Mouse (Mus musculus): ENCODE data around the gene Trim71. TPM values are rescaled to one million over a fixed set of nuclear protein-coding genes. Genes with fewer than 3 reads are reported as not detected.

The Trim71 gene
- polyA plus RNA-seq, 1 experiment from 2014 or later, result 0.61 TPM

DNA sequence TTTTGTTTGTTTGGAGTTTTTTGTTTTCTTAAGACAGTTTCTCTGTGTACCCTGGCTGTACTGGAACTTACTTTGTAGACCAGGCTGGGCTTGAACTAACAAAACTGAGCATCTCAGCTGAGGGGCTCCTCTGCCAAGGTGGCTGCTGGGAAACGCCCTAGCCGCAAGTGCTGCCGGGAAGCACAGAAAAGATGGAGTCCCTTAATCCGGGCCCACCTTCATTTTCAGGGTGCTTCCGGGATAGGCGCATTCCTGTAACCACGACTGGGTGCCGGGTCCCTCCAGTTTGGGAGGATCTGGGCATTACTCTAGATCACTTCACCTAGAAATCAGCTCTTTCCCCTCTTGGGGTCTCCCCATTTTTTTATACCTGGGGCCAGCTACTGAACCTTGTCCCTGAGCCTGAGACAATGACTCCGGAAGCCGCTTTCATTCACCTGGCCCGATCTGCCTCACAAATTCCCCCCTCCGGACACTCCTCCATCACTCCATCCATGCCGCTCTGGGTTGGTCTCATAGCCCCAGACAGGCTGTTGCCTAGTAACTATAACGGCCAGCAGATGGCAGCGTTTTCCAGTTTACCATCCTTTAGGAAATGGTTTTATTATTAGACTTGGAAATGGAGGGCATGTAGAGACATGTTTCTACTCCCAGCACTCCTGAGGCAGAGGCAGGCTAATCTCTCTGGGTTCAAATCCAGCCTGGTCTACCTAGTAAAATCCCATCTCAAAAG is 64.2 kb downstream of the Trim71 start:
- ATAC-seq (ENCODE audit: low FRiP score, low read depth), result 0 out of 2 replicates have a peak, but pooled peaks have one; percentile 23

GRCm38 (mm10) chr9:114498218-114498617 is 66.0 kb downstream of the Trim71 start:
- 0 out of 2 replicates have a peak, but pooled peaks have one; percentile 27 for ATAC-seq (ENCODE audit: low FRiP score, low read depth)
- H3K4me1 ChIP-seq, result no peaks in the 10 kb centered on the region
- H3K9me3 ChIP-seq, result no peaks in the 10 kb centered on the region
- peaks cover 7% of the 10 kb centered on the region; the same call in 1 of the 2 replicates for H3K27me3 ChIP-seq
- 8% methylated on average over 11 of the region's 11 CpGs for WGBS
- H3K36me3 ChIP-seq, result no peaks in the 10 kb centered on the region
- H3K4me3 ChIP-seq, result no peak overlapping the region
- H3K27ac ChIP-seq (replicated peaks), result no peak overlapping the region
- no peak overlapping the region for H3K9ac ChIP-seq (replicated peaks)
- H3K4me2 ChIP-seq (replicated peaks), result peak overlapping the region; percentile 13; the same call in 1 of the 2 replicates

More for the DNA sequence above, 64.2 kb downstream of the Trim71 start:
- no peak overlapping the region for H3K4me3 ChIP-seq
- H3K27me3 ChIP-seq, result peaks cover 7% of the 10 kb centered on the region; the same call in 1 of the 2 replicates
- H3K4me2 ChIP-seq (replicated peaks), result 0 out of 2 replicates have a peak overlapping the region, but pooled peaks have one; percentile 7
- no peaks in the 10 kb centered on the region for H3K4me1 ChIP-seq
- no peak overlapping the region for H3K9ac ChIP-seq (replicated peaks)
- H3K36me3 ChIP-seq, result no peaks in the 10 kb centered on the region
- no peak overlapping the region for H3K27ac ChIP-seq (replicated peaks)
- no peaks in the 10 kb centered on the region for H3K9me3 ChIP-seq
- WGBS, result 23% methylated on average over 15 of the region's 15 CpGs

- 87% methylated on average over 7 of the region's 7 CpGs for WGBS
Observed at GRCm38 (mm10) chr9:114496469-114496868, 67.7 kb downstream of the Trim71 start.

DNA sequence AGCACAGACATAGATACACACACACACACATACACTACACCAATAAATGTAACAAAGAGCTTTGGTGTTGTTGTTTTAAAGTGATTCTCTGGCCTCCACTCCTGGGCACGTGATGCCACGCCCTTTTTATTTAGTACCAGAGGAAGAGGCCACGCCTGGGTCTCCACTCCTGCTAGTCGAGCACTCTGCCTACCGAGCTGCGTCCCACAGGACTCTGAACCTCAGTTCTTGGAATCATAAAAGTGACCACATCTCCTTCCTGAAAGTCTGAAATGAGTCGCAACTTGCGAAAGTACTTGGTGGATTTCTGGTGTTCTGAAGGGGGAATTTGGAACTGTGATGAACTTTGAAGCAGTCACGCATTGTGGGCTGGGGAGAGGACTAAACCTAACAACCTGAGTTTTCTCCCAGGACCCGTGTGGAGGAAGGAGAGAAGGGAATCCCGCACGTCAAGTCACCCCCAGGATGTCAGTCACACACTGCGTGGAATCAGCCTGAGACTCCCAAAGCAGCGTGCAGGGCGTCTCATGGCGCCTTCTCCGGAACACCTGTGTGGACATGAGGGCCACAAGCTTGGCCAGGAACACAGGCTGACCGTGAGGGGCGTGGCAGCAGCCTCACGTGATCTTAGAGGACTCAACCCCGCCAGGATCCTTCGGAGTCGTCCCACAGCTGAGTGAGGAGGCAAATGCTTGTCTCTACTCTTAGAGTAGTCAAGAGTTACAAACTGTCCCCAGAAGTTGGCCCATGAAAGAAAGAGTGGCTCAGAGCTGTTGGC is 76.5 kb downstream of the Trim71 start:
- no peak overlapping the region for H3K4me3 ChIP-seq
- WGBS, result 89% methylated on average over 23 of the region's 23 CpGs
- H3K27ac ChIP-seq (replicated peaks), result no peak overlapping the region
- H3K27me3 ChIP-seq, result no peaks in the 10 kb centered on the region
- no peaks in the 10 kb centered on the region for H3K36me3 ChIP-seq
- no peak overlapping the region for H3K4me2 ChIP-seq (replicated peaks)
- no peaks in the 10 kb centered on the region for H3K4me1 ChIP-seq
- no peak overlapping the region for H3K9ac ChIP-seq (replicated peaks)
- H3K9me3 ChIP-seq, result no peaks in the 10 kb centered on the region
- ATAC-seq (ENCODE audit: low FRiP score, low read depth), result no peak

More at GRCm38 (mm10) chr9:114496469-114496868, 67.7 kb downstream of the Trim71 start:
- no peak overlapping the region for H3K4me2 ChIP-seq (replicated peaks)
- no peak overlapping the region for H3K4me3 ChIP-seq
- no peak overlapping the region for H3K9ac ChIP-seq (replicated peaks)
- H3K36me3 ChIP-seq, result no peaks in the 10 kb centered on the region
- no peak for ATAC-seq (ENCODE audit: low FRiP score, low read depth)
- no peaks in the 10 kb centered on the region for H3K4me1 ChIP-seq
- peaks cover 7% of the 10 kb centered on the region; the same call in 1 of the 2 replicates for H3K27me3 ChIP-seq
- no peaks in the 10 kb centered on the region for H3K9me3 ChIP-seq
- H3K27ac ChIP-seq (replicated peaks), result no peak overlapping the region

- Histone ChIP-seq H3K9ac (replicated peaks) (no peak overlapping the region), H3K4me2 (replicated peaks) (no peak overlapping the region), H3K27ac (replicated peaks) (no peak overlapping the region), H3K4me1 (no peaks in the 10 kb centered on the region), H3K36me3 (no peaks in the 10 kb centered on the region), H3K27me3 (no peaks in the 10 kb centered on the region), H3K4me3 (no peak overlapping the region), H3K9me3 (no peaks in the 10 kb centered on the region)
- 89% methylated on average over 4 of the region's 4 CpGs for WGBS
- no peak for ATAC-seq (ENCODE audit: low FRiP score, low read depth)
Observed at GRCm38 (mm10) chr9:114486808-114487207, 77.4 kb downstream of the Trim71 start.

DNA sequence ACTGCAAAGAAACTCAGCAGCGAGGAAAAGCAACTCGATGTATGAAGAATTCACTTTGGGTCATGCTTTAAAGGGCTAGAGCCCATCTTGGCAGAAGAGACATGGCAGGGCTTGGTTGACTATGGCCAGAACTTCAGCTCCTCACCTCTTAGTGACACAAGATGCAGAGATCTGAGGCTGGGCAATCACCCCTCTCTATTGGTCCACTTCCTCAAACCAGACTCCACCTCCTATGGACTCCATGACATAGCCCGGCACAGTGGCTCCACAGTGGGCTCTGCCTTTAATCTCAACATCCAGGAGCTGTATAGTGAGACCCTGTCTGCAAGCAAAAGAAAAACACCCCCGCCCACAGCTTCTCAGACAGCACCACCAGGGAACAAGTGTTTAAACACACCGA is 79.4 kb downstream of the Trim71 start:
- Histone ChIP-seq H3K27ac (replicated peaks) (no peak overlapping the region), H3K27me3 (no peaks in the 10 kb centered on the region), H3K9ac (replicated peaks) (no peak overlapping the region), H3K4me3 (no peak overlapping the region), H3K4me1 (no peaks in the 10 kb centered on the region), H3K4me2 (replicated peaks) (no peak overlapping the region), H3K9me3 (no peaks in the 10 kb centered on the region), H3K36me3 (no peaks in the 10 kb centered on the region)
- ATAC-seq (ENCODE audit: low FRiP score, low read depth), result no peak
- 81% methylated on average over 5 of the region's 5 CpGs for WGBS

- WGBS, result 85% methylated on average over 3 of the region's 3 CpGs
- no peaks in the 10 kb centered on the region for H3K36me3 ChIP-seq
- no peak overlapping the region for H3K9ac ChIP-seq (replicated peaks)
- H3K4me3 ChIP-seq, result no peak overlapping the region
- no peaks in the 10 kb centered on the region for H3K27me3 ChIP-seq
- H3K4me1 ChIP-seq, result no peaks in the 10 kb centered on the region
- H3K4me2 ChIP-seq (replicated peaks), result no peak overlapping the region
- no peaks in the 10 kb centered on the region for H3K9me3 ChIP-seq
- H3K27ac ChIP-seq (replicated peaks), result no peak overlapping the region
- no peak for ATAC-seq (ENCODE audit: low FRiP score, low read depth)
Observed at GRCm38 (mm10) chr9:114480940-114481339, 83.2 kb downstream of the Trim71 start.

DNA sequence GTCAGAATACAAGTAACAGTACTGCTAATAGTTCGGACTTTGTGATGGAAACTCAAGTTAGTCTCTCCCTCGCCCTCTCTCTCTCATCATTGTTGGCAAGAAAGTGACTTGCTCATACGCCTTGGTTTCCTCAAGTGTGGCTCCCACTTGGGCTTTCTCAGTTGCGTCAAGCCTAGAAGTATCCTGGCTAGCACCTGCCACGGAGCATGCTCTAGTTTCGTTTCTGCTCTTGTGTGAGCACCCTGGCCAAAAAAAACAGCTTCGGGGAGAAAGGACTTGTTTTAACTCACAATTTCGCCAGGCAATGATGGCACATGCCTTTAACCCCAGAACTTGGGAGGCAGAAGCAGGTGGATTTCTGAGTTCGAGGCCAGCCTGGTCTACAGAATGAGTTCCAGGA is 87.2 kb downstream of the Trim71 start:
- Histone ChIP-seq H3K9ac (replicated peaks) (no peak overlapping the region), H3K27ac (replicated peaks) (no peak overlapping the region), H3K4me3 (no peak overlapping the region), H3K36me3 (no peaks in the 10 kb centered on the region), H3K4me2 (replicated peaks) (no peak overlapping the region), H3K27me3 (no peaks in the 10 kb centered on the region), H3K9me3 (no peaks in the 10 kb centered on the region), H3K4me1 (no peaks in the 10 kb centered on the region)
- WGBS, result 96% methylated on average over 9 of the region's 9 CpGs
- no peak for ATAC-seq (ENCODE audit: low FRiP score, low read depth)

DNA sequence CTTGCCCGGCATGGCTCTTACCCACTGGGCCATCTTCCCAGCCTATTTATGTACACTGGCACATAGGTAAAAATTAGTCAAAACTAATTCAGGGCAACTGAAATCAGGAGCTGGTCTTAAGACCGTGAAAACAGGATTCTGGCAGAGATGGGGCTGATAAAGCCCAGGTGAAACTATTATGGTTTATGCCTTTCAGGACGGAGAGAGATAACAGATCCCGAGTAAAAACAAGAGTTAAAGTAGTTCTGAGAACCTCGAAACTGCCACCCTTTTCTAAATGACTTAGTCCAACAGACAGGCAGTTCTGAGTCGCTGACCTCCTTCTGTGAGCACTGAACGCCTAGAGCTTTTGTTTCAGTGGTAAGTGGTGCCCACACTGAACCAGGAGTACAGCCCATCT is 92.3 kb downstream of the Trim71 start:
- H3K27me3 ChIP-seq, result no peaks in the 10 kb centered on the region
- 82% methylated on average over 7 of the region's 7 CpGs for WGBS

GRCm38 (mm10) chr9:114468701-114469100 is 95.5 kb downstream of the Trim71 start:
- no peak for ATAC-seq (ENCODE audit: low FRiP score, low read depth)
- no peak overlapping the region for H3K4me3 ChIP-seq
- no peak overlapping the region for H3K9ac ChIP-seq (replicated peaks)
- H3K9me3 ChIP-seq, result no peaks in the 10 kb centered on the region
- H3K4me2 ChIP-seq (replicated peaks), result no peak overlapping the region
- no peaks in the 10 kb centered on the region for H3K4me1 ChIP-seq
- H3K27me3 ChIP-seq, result no peaks in the 10 kb centered on the region
- no peak overlapping the region for H3K27ac ChIP-seq (replicated peaks)
- WGBS, result 94% methylated on average over 4 of the region's 4 CpGs
- peaks cover 18% of the 10 kb centered on the region for H3K36me3 ChIP-seq

More for the DNA sequence above, 92.3 kb downstream of the Trim71 start:
- no peak overlapping the region for H3K4me2 ChIP-seq (replicated peaks)
- H3K9ac ChIP-seq (replicated peaks), result no peak overlapping the region
- H3K9me3 ChIP-seq, result no peaks in the 10 kb centered on the region
- ATAC-seq (ENCODE audit: low FRiP score, low read depth), result no peak
- H3K4me1 ChIP-seq, result no peaks in the 10 kb centered on the region
- no peak overlapping the region for H3K4me3 ChIP-seq
- no peak overlapping the region for H3K27ac ChIP-seq (replicated peaks)
- peaks cover 3% of the 10 kb centered on the region for H3K36me3 ChIP-seq

GRCm38 (mm10) chr9:114468217-114468616 is 96.0 kb downstream of the Trim71 start:
- Histone ChIP-seq H3K27ac (replicated peaks) (no peak overlapping the region), H3K9me3 (no peaks in the 10 kb centered on the region), H3K27me3 (no peaks in the 10 kb centered on the region), H3K36me3 (peaks cover 18% of the 10 kb centered on the region), H3K9ac (replicated peaks) (no peak overlapping the region), H3K4me3 (no peak overlapping the region), H3K4me1 (no peaks in the 10 kb centered on the region), H3K4me2 (replicated peaks) (no peak overlapping the region)
- 86% methylated on average over 5 of the region's 5 CpGs for WGBS
- ATAC-seq (ENCODE audit: low FRiP score, low read depth), result no peak

DNA sequence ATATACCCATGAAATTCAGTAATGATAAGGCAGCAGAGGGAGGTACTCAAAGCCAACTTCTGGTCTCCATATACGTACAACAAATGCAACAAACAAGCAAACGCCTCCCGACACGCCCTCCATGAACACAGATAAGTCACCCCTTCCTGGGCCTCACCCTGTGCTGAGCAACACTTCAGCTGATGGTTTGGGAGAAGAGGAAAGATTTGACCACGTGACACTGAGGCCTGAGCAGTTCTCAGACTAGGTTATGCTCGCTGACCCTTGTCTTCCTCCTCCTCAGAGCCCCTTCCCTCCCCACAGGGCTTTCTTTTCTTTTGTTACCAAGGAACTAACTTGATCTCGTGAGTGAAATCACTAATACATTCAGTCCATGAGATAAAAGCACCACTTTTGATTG is 97.3 kb downstream of the Trim71 start:
- WGBS, result 51% methylated on average over 7 of the region's 7 CpGs
- Histone ChIP-seq H3K27ac (replicated peaks) (no peak overlapping the region), H3K9me3 (no peaks in the 10 kb centered on the region), H3K36me3 (peaks cover 18% of the 10 kb centered on the region), H3K27me3 (no peaks in the 10 kb centered on the region), H3K4me3 (no peak overlapping the region), H3K4me1 (no peaks in the 10 kb centered on the region), H3K4me2 (replicated peaks) (no peak overlapping the region), H3K9ac (replicated peaks) (no peak overlapping the region)
- ATAC-seq (ENCODE audit: low FRiP score, low read depth), result no peak
